Mouse (Mus musculus): ENCODE results near the gene Pstpip1. TPM values are rescaled to one million over a fixed set of nuclear protein-coding genes. Genes with fewer than 3 reads are reported as not detected.

Pstpip1 gene
- total and polyA plus RNA-seq, 3 experiments: 8.1 to 32.0 (median 15.6) TPM

- Histone ChIP-seq H3K9ac (ENCODE audit: insufficient read depth, low read depth) (no peak overlapping the region), H3K36me3 (replicated peaks in 1 of 2; ENCODE audit: control insufficient read depth in 1 of 2, insufficient read depth in 1 of 2, low read length in 1 of 2) (peaks cover 0 to 95% of the 10 kb centered on the region in 2 experiments), H3K4me1 (ENCODE audit: control insufficient read depth in 1 of 2, insufficient read depth in 2 of 2) (peaks cover 12 to 47% of the 10 kb centered on the region in 2 experiments), H3K4me2 (ENCODE audit: insufficient read depth, low read depth, poor library complexity, severe bottlenecking) (no peak overlapping the region), H3K27me3 (replicated peaks) (no peaks in the 10 kb centered on the region), H3K27ac (ENCODE audit: insufficient read depth, low read depth) (no peak overlapping the region), H3K9me3 (replicated peaks; ENCODE audit: low read length) (no peaks in the 10 kb centered on the region), H3K79me2 (replicated peaks; ENCODE audit: control insufficient read depth, extremely low read depth, insufficient read depth, poor library complexity, severe bottlenecking) (no peaks in the 10 kb centered on the region), H3K4me3 (replicated peaks in 1 of 3; ENCODE audit: low read depth in 2 of 3, low read length in 2 of 3, poor library complexity in 1 of 3) (no peak overlapping the region)
- dilution Hi-C loops (cut with MboI; ENCODE audit: extremely low pct_ligation_motif_present, extremely low pct_unique_long_range_greater_than_20kb, low sequenced_read_pairs) (no loop called here), in situ Hi-C loops (cut with MboI; ENCODE audit: low pct_ligation_motif_present, low pct_unique_long_range_greater_than_20kb, low sequenced_read_pairs) (no loop called here)
- no peak for TF ChIP-seq MYC (IDR thresholded peaks at IDR 0.05; ENCODE audit: low read depth, low read length)
- TF ChIP-seq NRF1 (IDR thresholded peaks at IDR 0.05; ENCODE audit: low read depth, low read length): no peak
- no peak for TF ChIP-seq POLR2A (IDR thresholded peaks at IDR 0.05; ENCODE audit: low read depth, low read length)
- DNase-seq (ENCODE audit: extremely low read depth): no peak
These were observed 33.2 kb downstream of the Pstpip1 start for GRCm38 (mm10) chr9:56122973-56123372.

GRCm38 (mm10) chr9:56123613-56124012, 33.9 kb downstream of the Pstpip1 start:
- Histone ChIP-seq H3K27ac (ENCODE audit: insufficient read depth, low read depth) (no peak overlapping the region), H3K4me2 (ENCODE audit: insufficient read depth, low read depth, poor library complexity, severe bottlenecking) (no peak overlapping the region), H3K27me3 (replicated peaks) (no peaks in the 10 kb centered on the region), H3K36me3 (replicated peaks in 1 of 2; ENCODE audit: control insufficient read depth in 1 of 2, insufficient read depth in 1 of 2, low read length in 1 of 2) (peaks cover 0 to 95% of the 10 kb centered on the region in 2 experiments), H3K79me2 (replicated peaks; ENCODE audit: control insufficient read depth, extremely low read depth, insufficient read depth, poor library complexity, severe bottlenecking) (no peaks in the 10 kb centered on the region), H3K4me1 (ENCODE audit: control insufficient read depth in 1 of 2, insufficient read depth in 2 of 2) (peaks cover 16 to 47% of the 10 kb centered on the region in 2 experiments), H3K4me3 (replicated peaks in 1 of 3; ENCODE audit: low read depth in 2 of 3, low read length in 2 of 3, poor library complexity in 1 of 3) (no peak overlapping the region), H3K9me3 (replicated peaks; ENCODE audit: low read length) (no peaks in the 10 kb centered on the region), H3K9ac (ENCODE audit: insufficient read depth, low read depth) (no peak overlapping the region)
- in situ Hi-C loops (cut with MboI; ENCODE audit: low pct_ligation_motif_present, low pct_unique_long_range_greater_than_20kb, low sequenced_read_pairs): no loop called here
- dilution Hi-C loops (cut with MboI; ENCODE audit: extremely low pct_ligation_motif_present, extremely low pct_unique_long_range_greater_than_20kb, low sequenced_read_pairs): no loop called here
- TF ChIP-seq JUND (conservative IDR thresholded peaks at IDR 0.05; ENCODE audit: low read depth, low read length): no peak
- no peak for TF ChIP-seq MAZ (IDR thresholded peaks at IDR 0.05; ENCODE audit: low read depth, low read length)
- TF ChIP-seq MXI1 (IDR thresholded peaks at IDR 0.05; ENCODE audit: low read depth, low read length): no peak
- no peak for TF ChIP-seq KAT2A (IDR thresholded peaks at IDR 0.05; ENCODE audit: insufficient replicate concordance, low read length)
- TF ChIP-seq ZNF384 (IDR thresholded peaks at IDR 0.05; ENCODE audit: low read depth, low read length): no peak
- TF ChIP-seq MAFK (IDR thresholded peaks at IDR 0.05; ENCODE audit: insufficient replicate concordance, low read length): no peak
- no peak for TF ChIP-seq POLR2A (IDR thresholded peaks at IDR 0.05; ENCODE audit: low read depth, low read length)
- no peak for TF ChIP-seq UBTF (IDR thresholded peaks at IDR 0.05; ENCODE audit: low read depth, low read length)
- no peak for TF ChIP-seq SMC3 (IDR thresholded peaks at IDR 0.05; ENCODE audit: low read depth, low read length)
- no peak for TF ChIP-seq CHD2 (IDR thresholded peaks at IDR 0.05; ENCODE audit: low read length)
- no peak for TF ChIP-seq USF2 (conservative IDR thresholded peaks at IDR 0.05; ENCODE audit: low read depth, low read length)
- no peak for DNase-seq (ENCODE audit: extremely low read depth)

- dilution Hi-C loops (cut with MboI; ENCODE audit: extremely low pct_ligation_motif_present, extremely low pct_unique_long_range_greater_than_20kb, low sequenced_read_pairs) (no loop called here), in situ Hi-C loops (cut with MboI; ENCODE audit: low pct_ligation_motif_present, low pct_unique_long_range_greater_than_20kb, low sequenced_read_pairs) (no loop called here)
- no peak for DNase-seq (ENCODE audit: extremely low read depth)
- Histone ChIP-seq H3K9ac (ENCODE audit: insufficient read depth, low read depth) (no peak overlapping the region), H3K4me3 (replicated peaks in 1 of 3; ENCODE audit: low read depth in 2 of 3, low read length in 2 of 3, poor library complexity in 1 of 3) (no peak overlapping the region), H3K9me3 (replicated peaks; ENCODE audit: low read length) (no peaks in the 10 kb centered on the region), H3K79me2 (replicated peaks; ENCODE audit: control insufficient read depth, extremely low read depth, insufficient read depth, poor library complexity, severe bottlenecking) (no peaks in the 10 kb centered on the region), H3K4me1 (ENCODE audit: control insufficient read depth in 1 of 2, insufficient read depth in 2 of 2) (peaks cover 21 to 49% of the 10 kb centered on the region in 2 experiments), H3K4me2 (ENCODE audit: insufficient read depth, low read depth, poor library complexity, severe bottlenecking) (no peak overlapping the region), H3K27ac (ENCODE audit: insufficient read depth, low read depth) (no peak overlapping the region), H3K27me3 (replicated peaks) (no peaks in the 10 kb centered on the region), H3K36me3 (replicated peaks in 1 of 2; ENCODE audit: control insufficient read depth in 1 of 2, insufficient read depth in 1 of 2, low read length in 1 of 2) (peaks cover 0 to 95% of the 10 kb centered on the region in 2 experiments)
- TF ChIP-seq MAX (IDR thresholded peaks at IDR 0.05; ENCODE audit: low read length) (no peak), E2F4 (IDR thresholded peaks at IDR 0.05; ENCODE audit: insufficient replicate concordance, low read depth, low read length) (no peak), ZC3H11A (IDR thresholded peaks at IDR 0.05; ENCODE audit: low read depth, low read length) (no peak), ZMIZ1 (IDR thresholded peaks at IDR 0.05; ENCODE audit: low read depth, low read length) (no peak), IRF4 (IDR thresholded peaks at IDR 0.05; ENCODE audit: low read depth, low read length) (no peak)
These were observed 34.8 kb downstream of the Pstpip1 start for GRCm38 (mm10) chr9:56124561-56124960.
